ENCODE assay signal across 8 mouse cellular contexts in the genomic region with DNA sequence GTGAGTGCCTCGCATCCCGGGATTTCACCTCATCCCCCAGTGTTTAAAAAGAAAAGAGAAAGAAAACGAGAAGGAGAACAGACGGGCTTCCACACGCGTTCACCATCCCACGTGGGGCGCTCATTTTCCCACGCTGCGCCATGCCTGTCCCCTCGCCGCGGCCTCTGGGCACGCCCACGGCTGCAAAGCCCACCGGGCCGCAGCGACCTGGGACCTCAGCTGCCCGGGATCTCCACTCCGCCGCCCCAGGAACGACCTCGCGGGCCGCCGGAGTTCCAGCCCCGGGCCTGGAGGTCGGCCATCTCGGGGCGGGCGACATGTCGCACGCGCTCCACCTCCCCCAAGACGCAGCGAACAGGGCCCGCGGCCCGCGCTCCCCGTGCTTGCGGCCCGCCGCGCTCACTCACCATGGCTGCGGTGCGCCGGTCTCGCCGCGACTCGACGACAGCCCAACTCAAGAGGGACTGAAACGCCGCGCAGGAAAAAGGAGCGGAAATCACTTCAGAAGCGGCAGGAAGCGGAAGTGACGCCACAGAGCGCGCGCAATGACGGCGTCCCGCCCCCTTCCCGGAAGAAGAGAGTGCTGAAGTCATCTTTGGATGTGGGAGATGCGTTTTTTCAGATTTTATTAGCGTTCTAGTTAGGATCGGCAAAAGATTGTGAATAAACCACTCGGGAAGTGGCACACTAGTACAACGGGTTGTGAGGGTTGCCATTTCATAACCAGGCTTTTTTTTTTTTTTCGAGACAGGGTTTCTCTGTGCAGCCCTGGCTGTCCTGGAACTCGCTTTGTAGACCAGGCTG. TPM values are rescaled to one million over a fixed set of nuclear protein-coding genes. Genes with fewer than 3 reads are reported as not detected.
DNase-seq lines count a peak whose midpoint lies in the region; ATAC-seq lines count a peak whose summit lies in the region.

A gene (minus strand): TSS at position 519 of the 804 bp plus-strand sequence.

- H3K27me3 ChIP-seq in hindbrain, embryonic 16.5 days (replicated peaks; ENCODE audit: control insufficient read depth, insufficient read depth, low read length): no peaks in the 10 kb centered on the region

- DNase-seq in R1 (ENCODE audit: low read depth, low spot score): peak; percentile 90
- peak; percentile 93 to 94 for DNase-seq in cerebellum, postnatal 36 days
- DNase-seq in gastrocnemius, adult 18-20 months (ENCODE audit: low spot score): peak; percentile 92
- peak; percentile 93 to 95 for DNase-seq in left cerebral cortex, adult 18-20 months (ENCODE audit: low spot score in 2 of 2)
- peak; percentile 94 for DNase-seq in right cerebral cortex, adult 18-20 months
- DNase-seq in urinary bladder, postnatal 10 days (ENCODE audit: low spot score): peak; percentile 68

- H3K9ac ChIP-seq in hindbrain, embryonic 16.5 days (ENCODE audit: low read depth, low read length): peak within 1 kb of the TSS; percentile 88

- peaks cover 48% of the 10 kb centered on the region for H3K79me2 ChIP-seq in macrophage (ENCODE audit: inconsistent target)

- peak; percentile 94 for ATAC-seq in hindbrain, embryonic 16.5 days

- H3K9me3 ChIP-seq in hindbrain, embryonic 16.5 days (ENCODE audit: control insufficient read depth, low read length): no peaks in the 10 kb centered on the region

- H3K27ac ChIP-seq in hindbrain, embryonic 16.5 days (ENCODE audit: low read depth, low read length): peak within 1 kb of the TSS; percentile 88
- H3K27ac ChIP-seq in macrophage: peak within 1 kb of the TSS; percentile 33; the same call in 1 of the 2 replicates

- H3K36me3 ChIP-seq in hindbrain, embryonic 16.5 days (ENCODE audit: control insufficient read depth, insufficient read depth, low read length): peaks cover 8% of the 10 kb centered on the region
- peaks cover 4% of the 10 kb centered on the region; the same call in 1 of the 2 replicates for H3K36me3 ChIP-seq in macrophage (ENCODE audit: inconsistent target)

- peak within 1 kb of the TSS; percentile 100 for H3K4me3 ChIP-seq in hindbrain, embryonic 16.5 days (ENCODE audit: low read length)
- H3K4me3 ChIP-seq in macrophage (ENCODE audit: inconsistent target): peak within 1 kb of the TSS; percentile 93

- under 1% methylated on average over 68 of the region's 74 CpGs for WGBS in hindbrain, embryonic 16.5 days
- WGBS in macrophage (ENCODE audit: missing documents): under 1% methylated on average over 70 of the region's 74 CpGs

- H3K4me1 ChIP-seq in hindbrain, embryonic 16.5 days (ENCODE audit: control insufficient read depth, insufficient read depth, low read depth, low read length): peaks cover 13% of the 10 kb centered on the region

- peak within 1 kb of the TSS; percentile 97 for H3K4me2 ChIP-seq in hindbrain, embryonic 16.5 days (ENCODE audit: low read length)

RNA-seq across cellular contexts. Expression of the gene that starts here (rescaled TPM):
- total RNA-seq in gastrocnemius, adult 18-20 months (2021): 10 to 100 TPM; 48.7 to 51.4 TPM
- 254 and 268 TPM in 2 replicates for polyA plus RNA-seq in hindbrain, embryonic 16.5 days (2015; fragmentation: Nextera tagmentation; extraction: Ambion mirVana)
- total RNA-seq in left cerebral cortex, adult 18-20 months (2021): 100 to 1,000 TPM; 117 to 125 TPM
- 10 to 100 TPM in 20 of 26 experiments, 1 to 10 TPM in 6; 5.2 to 30.8 (median 15.9) TPM for total RNA-seq in macrophage (2018; cell fraction: chromatin; rRNA removed)
- 10 to 100 TPM; 43.1 to 64.2 (median 54.7) TPM for total RNA-seq in macrophage (2018; cell fraction: cytosol; rRNA removed)
- total RNA-seq in macrophage (2018; cell fraction: nucleus; rRNA removed): 10 to 100 TPM; 19.0 to 67.9 (median 27.6) TPM
- 42.7 to 102 TPM (median 90.6 TPM) in 3 replicates for polyA plus RNA-seq in macrophage (2018)

Comparison
In these comparisons a context has a peak if more than half of its experiments do, and no peak if none do; other contexts are left out.
1. Peak in every context shown above with its lines: DNase-seq, ATAC-seq, H3K4me3 ChIP-seq and H3K27ac ChIP-seq.